Mouse (Mus musculus) left cerebral cortex, postnatal 25 days (tissue): ENCODE measurements around the gene Tmed10. TPM values are rescaled to one million over a fixed set of nuclear protein-coding genes. Genes with fewer than 3 reads are reported as not detected.

ENCODE experiments used
- total RNA-seq, 2 experiments: library from RNA; stranded (reverse); gene quantifications; 2 replicates each; pipeline ENCODE4 v1.2.3; 2021

Gene Tmed10
- total RNA-seq, 2 experiments from 2014 or later, result 164 to 171 TPM

Other genes starting within 250 kb of the Tmed10 start
- 10 to 100 TPM; 31.8 to 35.5 TPM for gene Rps6kl1, start 223.6 kb downstream of the Tmed10 start, total RNA-seq
- 1 to 10 TPM; 1.7 to 2.8 TPM for gene Pgf, start 197.1 kb downstream of the Tmed10 start, total RNA-seq
- gene Eif2b2, start 155.4 kb downstream of the Tmed10 start, total RNA-seq, result 10 to 100 TPM; 59.8 to 76.8 TPM
- 10 to 100 TPM; 14.9 to 18.4 TPM for gene Mlh3, start 104.2 kb downstream of the Tmed10 start, total RNA-seq
- gene Acyp1, start 86.4 kb downstream of the Tmed10 start, total RNA-seq, result 10 to 100 TPM; 31.6 to 35.9 TPM
- 1 to 10 TPM; 1.9 to 2.0 TPM for gene Zc2hc1c, start 86.3 kb downstream of the Tmed10 start, total RNA-seq
- 10 to 100 TPM; 27.8 to 29.6 TPM for gene Nek9, start 35.5 kb downstream of the Tmed10 start, total RNA-seq
- 10 to 100 TPM; 47.2 to 55.9 TPM for gene Fos, start 99.0 kb upstream of the Tmed10 start, total RNA-seq
- 10 to 100 TPM; 66.6 to 75.2 TPM for gene Jdp2, start 224.2 kb upstream of the Tmed10 start, total RNA-seq